Mouse (Mus musculus) forebrain, embryonic 16.5 days (tissue): ENCODE data around the gene Sik1. TPM values are rescaled to one million over a fixed set of nuclear protein-coding genes. Genes with fewer than 3 reads are reported as not detected.

Experiments
- ATAC-seq: fragments of 200-750 bp; cut with Nextera tagmentation; 2 replicates; pipeline ENCODE4 v1.8.0; 2017; ENCODE audit warnings: mild to moderate bottlenecking, moderate library complexity
- H3K27ac ChIP-seq: fragments of 300-500 bp; sonication (generic); 2 replicates; pipeline ENCODE4 v1.5.1; 2014; ENCODE audit warnings: low read length, control low read depth
- H3K27me3 ChIP-seq: fragments of 300-500 bp; sonication (generic); replicated peaks from 2 replicates; pipeline ENCODE4 v1.6.1; 2014; ENCODE audit warnings: low read length; ENCODE audit not compliant: control insufficient read depth, insufficient read depth
- H3K36me3 ChIP-seq: fragments of 300-500 bp; sonication (generic); 2 replicates; pipeline ENCODE4 v1.6.1; 2014; ENCODE audit not compliant: control insufficient read depth, insufficient read depth
- H3K4me1 ChIP-seq: fragments of 300-500 bp; sonication (generic); replicated peaks from 2 replicates; pipeline ENCODE4 v1.6.1; 2014; ENCODE audit warnings: low read length; ENCODE audit not compliant: control insufficient read depth, insufficient read depth
- H3K4me2 ChIP-seq: fragments of 300-500 bp; sonication (generic); 2 replicates; pipeline ENCODE4 v1.6.1; 2014; ENCODE audit warnings: mild to moderate bottlenecking, low read length, control low read depth
- H3K4me3 ChIP-seq: fragments of 300-500 bp; sonication (generic); replicated peaks from 2 replicates; pipeline ENCODE4 v1.5.1; 2014; ENCODE audit warnings: mild to moderate bottlenecking, low read length, control low read depth
- H3K9ac ChIP-seq: fragments of 300-500 bp; sonication (generic); replicated peaks from 2 replicates; pipeline ENCODE4 v1.6.1; 2014; ENCODE audit warnings: low read depth, low read length, control low read depth
- H3K9me3 ChIP-seq: fragments of 300-500 bp; sonication (generic); 2 replicates; pipeline ENCODE4 v1.6.1; 2016; ENCODE audit warnings: low read length; ENCODE audit not compliant: control insufficient read depth
- WGBS: fragments of 180-500 bp; shearing (Covaris S2); extraction: QIAGEN DNeasy Blood & Tissue Kit; methylation state at CpG from one replicate; pipeline ENCODE4 v1.1.7; 2014; 5-methylcytosine and 5-hydroxymethylcytosine counted together
- polyA plus RNA-seq: library from polyadenylated mRNA; unstranded; fragments of >200 nt; fragmentation: Nextera tagmentation; extraction: Ambion mirVana; gene quantifications from 2 replicates; pipeline ENCODE4 v1.2.1, GENCODE M21; 2015

The Sik1 gene
- polyA plus RNA-seq, 1 experiment from 2014 or later, result 20.1 TPM

DNA sequence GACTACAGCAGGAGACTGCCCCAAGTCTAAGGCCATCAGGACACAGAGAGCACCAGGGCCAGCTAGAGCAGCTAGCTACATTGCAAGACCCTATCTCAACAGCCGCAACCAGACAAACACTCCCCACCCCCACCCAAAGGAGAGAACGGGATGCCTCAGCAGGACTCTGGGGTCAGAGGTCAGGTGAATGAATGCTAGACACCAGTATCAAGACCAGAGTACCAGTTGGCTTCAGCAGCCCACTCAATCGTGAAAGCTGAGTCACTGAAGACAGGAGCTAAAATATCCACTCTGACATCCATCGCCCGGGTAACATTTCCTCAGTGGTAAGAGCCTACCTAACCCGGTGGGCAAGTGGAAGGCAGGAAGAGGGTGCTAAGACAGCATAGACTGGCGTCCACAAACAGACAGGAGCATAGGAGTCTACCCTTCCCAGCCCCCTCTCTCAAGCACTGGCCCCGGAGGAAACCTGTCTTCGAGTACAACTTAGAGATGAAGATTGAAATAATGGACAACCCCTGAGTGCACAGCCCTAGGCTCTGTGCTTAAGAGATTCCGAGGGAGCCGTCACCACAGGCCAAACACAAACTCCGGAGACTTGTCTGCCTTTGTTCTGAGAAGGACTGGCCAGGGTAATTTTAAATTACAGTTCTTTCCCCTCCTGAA is 2.7 kb downstream of the Sik1 start:
- 72% methylated on average over 12 of the region's 12 CpGs for WGBS
- Histone ChIP-seq H3K36me3 (peaks cover 20% of the 10 kb centered on the region), H3K9me3 (no peaks in the 10 kb centered on the region), H3K27me3 (no peaks in the 10 kb centered on the region), H3K4me1 (peaks cover 32% of the 10 kb centered on the region), H3K9ac (no peak overlapping the region; the same call in 1 of the 2 replicates), H3K4me2 (peak overlapping the region; percentile 43), H3K27ac (no peak overlapping the region), H3K4me3 (peak overlapping the region; percentile 22)
- ATAC-seq, result no peak

DNA sequence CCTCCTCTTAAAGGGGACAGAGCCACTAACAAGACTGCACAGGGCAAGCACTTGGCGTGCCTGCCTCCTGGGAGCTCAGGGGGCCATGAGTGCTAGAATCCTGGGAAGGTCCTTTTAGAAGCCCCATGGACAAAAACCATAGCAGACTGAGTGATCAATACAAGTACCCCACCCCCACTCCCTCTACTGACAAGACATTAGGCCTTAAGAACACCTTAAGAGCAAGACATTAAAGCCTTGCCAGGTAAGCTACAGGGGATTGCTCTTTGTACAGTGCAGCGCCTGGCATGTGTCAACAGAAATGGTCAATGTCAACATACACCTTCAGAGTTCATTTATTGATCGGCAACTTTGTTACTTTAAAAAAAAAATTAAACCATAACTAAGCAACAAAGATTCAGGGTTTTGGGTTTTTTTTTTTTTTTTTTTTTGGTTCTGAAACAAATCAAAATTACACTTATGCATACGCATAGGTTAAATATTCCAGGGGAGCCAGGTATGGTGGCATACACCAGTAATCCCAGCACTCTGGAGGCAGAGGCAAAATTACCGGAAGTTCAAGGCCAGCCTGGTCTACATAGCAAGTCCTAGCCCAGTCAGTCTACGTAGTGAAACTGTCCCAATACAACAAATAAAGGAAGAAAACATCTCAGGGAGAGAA is 3.7 kb downstream of the Sik1 start:
- Histone ChIP-seq H3K9me3 (no peaks in the 10 kb centered on the region), H3K27me3 (no peaks in the 10 kb centered on the region), H3K9ac (no peak overlapping the region), H3K4me2 (no peak overlapping the region), H3K27ac (no peak overlapping the region), H3K36me3 (peaks cover 30% of the 10 kb centered on the region), H3K4me1 (peaks cover 32% of the 10 kb centered on the region), H3K4me3 (no peak overlapping the region)
- ATAC-seq, result no peak
- WGBS, result 91% methylated on average over 6 of the region's 6 CpGs

DNA sequence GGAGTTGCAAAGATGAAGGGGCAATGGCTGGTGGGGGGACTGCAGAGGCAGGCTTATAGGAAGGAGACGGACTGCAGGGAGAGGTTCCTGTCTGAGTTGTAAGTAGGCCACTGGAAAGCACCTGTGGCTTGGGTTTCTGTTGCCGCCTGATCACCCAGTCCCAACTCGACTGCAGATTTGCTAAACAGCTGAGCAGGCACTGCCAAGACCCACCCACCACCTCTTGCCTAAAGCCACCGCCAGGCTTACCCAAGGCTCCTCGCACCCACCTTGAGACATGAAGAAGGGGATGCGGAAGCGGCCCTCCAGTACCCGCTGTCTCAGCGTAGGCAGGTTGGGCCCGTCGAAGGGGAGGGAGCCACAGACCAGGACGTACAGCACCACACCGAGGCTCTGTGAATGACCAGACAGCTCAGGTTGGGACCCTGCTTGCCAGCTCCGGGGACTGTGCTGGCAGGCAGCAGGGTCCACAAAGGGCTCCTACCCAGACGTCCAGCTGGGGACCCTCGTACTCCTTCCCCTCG is 5.1 kb downstream of the Sik1 start:
- WGBS, result 89% methylated on average over 17 of the region's 17 CpGs

DNA sequence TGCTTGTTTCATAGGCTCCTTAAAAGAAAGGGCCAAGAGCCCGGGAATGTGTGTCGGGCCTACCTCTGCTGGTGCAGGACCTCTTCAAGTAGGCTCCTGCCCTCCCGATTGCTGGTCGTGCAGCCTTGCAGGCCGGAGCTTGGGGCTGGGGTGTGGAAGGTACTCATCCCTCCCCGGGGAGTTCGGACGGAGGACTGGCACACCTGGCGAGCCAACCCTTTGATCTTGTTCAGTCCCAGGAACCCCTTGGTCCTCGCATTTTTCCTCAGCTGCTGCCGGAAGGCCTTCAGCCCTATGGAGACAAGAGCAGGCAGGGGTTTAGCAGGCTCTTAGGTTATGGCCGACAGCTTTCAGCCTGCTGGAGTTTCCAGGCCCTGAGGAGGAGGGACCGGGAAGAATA is 8.6 kb downstream of the Sik1 start:
- H3K9me3 ChIP-seq, result no peaks in the 10 kb centered on the region
- ATAC-seq, result no peak
- H3K9ac ChIP-seq, result no peak overlapping the region
- H3K36me3 ChIP-seq, result peaks cover 59% of the 10 kb centered on the region
- peaks cover 6% of the 10 kb centered on the region for H3K4me1 ChIP-seq
- H3K27me3 ChIP-seq, result no peaks in the 10 kb centered on the region
- H3K4me3 ChIP-seq, result no peak overlapping the region
- H3K27ac ChIP-seq, result no peak overlapping the region
- H3K4me2 ChIP-seq, result no peak overlapping the region
- 91% methylated on average over 13 of the region's 13 CpGs for WGBS

More for the DNA sequence above, 5.1 kb downstream of the Sik1 start:
- Histone ChIP-seq H3K27ac (no peak overlapping the region), H3K4me3 (no peak overlapping the region), H3K27me3 (no peaks in the 10 kb centered on the region), H3K4me2 (no peak overlapping the region), H3K4me1 (peaks cover 22% of the 10 kb centered on the region), H3K9ac (no peak overlapping the region), H3K36me3 (peaks cover 44% of the 10 kb centered on the region), H3K9me3 (no peaks in the 10 kb centered on the region)
- no peak for ATAC-seq

DNA sequence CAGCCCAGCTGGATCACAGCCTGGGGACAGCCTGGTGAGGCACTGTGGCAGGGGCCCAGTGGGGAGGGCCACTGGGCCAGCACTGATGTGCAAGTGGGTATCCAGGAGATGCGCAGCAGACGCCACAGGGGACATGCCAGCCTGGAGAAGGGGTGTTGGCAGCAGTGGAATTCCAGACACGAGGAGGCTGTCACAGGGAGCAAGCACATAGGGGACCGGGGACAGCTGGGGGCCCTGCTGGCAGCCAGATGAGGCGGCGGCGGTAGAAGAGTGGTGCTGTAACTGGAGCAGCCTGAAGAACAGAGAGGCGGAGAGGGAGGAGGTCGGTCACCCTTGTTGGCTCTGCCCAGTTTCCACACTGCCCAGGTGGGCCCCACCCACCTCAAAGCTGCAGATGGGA is 9.3 kb downstream of the Sik1 start:
- Histone ChIP-seq H3K27ac (no peak overlapping the region), H3K4me3 (no peak overlapping the region), H3K27me3 (no peaks in the 10 kb centered on the region), H3K9ac (no peak overlapping the region), H3K9me3 (no peaks in the 10 kb centered on the region), H3K36me3 (peaks cover 59% of the 10 kb centered on the region), H3K4me2 (no peak overlapping the region), H3K4me1 (no peaks in the 10 kb centered on the region)
- ATAC-seq, result no peak
- 85% methylated on average over 9 of the region's 9 CpGs for WGBS

DNA sequence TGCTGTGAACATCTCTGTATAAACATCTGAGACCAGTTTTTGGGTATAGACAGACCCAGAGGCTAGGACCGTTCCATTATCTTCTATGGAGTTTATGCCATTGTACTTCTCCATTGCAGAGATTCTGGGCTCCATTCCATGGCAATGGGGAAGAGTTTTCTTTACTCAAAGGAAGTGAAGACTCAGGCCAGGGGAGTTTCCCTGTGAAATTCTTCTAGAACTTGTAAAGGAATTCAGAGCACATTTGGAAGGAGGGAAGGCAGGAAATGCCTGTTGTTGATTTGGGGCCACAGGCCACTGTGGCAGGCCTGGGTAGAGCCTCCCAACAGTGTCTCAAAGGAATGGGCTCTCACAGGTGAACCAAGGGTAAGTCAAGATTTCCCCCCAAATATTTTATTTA is 11.7 kb downstream of the Sik1 start:
- ATAC-seq, result no peak
- 76% methylated on average over 1 of the region's 1 CpGs for WGBS
- Histone ChIP-seq H3K36me3 (peaks cover 47% of the 10 kb centered on the region), H3K9ac (no peak overlapping the region), H3K4me1 (no peaks in the 10 kb centered on the region), H3K9me3 (no peaks in the 10 kb centered on the region), H3K27ac (no peak overlapping the region), H3K4me2 (no peak overlapping the region), H3K4me3 (no peak overlapping the region), H3K27me3 (no peaks in the 10 kb centered on the region)

DNA sequence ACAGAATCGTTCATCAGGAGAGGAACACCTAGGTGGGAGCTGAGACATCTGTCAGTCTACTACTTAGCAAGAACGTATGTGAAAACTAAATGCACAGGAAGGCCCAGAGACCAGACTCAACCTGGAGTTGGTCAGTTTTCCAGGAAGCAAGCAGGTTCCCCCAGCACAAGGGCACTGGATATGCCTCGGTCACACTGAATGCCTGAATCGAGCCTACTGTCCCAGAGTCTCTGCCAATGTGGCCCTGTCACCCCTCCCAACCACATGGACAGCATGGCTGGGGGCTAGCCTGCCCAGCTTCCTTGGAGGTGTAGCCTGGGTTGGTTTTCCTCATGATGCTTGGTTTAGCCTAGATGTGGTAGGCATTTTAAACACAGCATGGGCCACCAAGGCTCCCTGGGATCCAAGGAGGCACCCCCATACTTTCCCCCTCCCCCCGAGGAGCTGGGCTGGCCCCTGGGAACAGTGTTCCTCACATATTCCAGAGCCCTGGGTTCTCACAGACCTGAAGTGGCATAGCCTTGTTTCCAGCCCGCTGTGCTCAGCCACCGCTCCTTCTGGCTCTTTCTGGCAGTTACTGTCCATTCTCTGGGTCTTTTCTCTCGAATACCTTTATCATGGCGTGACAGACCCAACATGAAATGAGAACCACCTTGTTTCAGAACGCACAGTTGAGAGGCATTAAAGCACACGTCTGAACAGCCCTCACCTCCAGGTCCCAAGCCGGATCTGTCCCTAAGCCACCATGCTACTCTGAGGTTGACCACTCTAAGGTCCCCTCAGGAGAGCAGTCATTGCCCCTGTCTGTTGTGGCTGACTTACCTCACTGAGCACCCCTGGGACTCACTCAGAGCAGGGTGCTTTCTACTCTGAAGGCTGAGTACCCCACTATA is 12.4 kb downstream of the Sik1 start:
- H3K27ac ChIP-seq, result no peak overlapping the region
- no peaks in the 10 kb centered on the region for H3K9me3 ChIP-seq
- H3K4me2 ChIP-seq, result no peak overlapping the region
- H3K27me3 ChIP-seq, result no peaks in the 10 kb centered on the region
- H3K4me1 ChIP-seq, result no peaks in the 10 kb centered on the region
- no peak overlapping the region for H3K9ac ChIP-seq
- no peak overlapping the region for H3K4me3 ChIP-seq
- no peak for ATAC-seq
- peaks cover 41% of the 10 kb centered on the region for H3K36me3 ChIP-seq
- WGBS, result 88% methylated on average over 12 of the region's 12 CpGs

GRCm38 (mm10) chr17:31841842-31842611 is 13.6 kb downstream of the Sik1 start:
- WGBS, result 75% methylated on average over 18 of the region's 18 CpGs
- H3K36me3 ChIP-seq, result peaks cover 29% of the 10 kb centered on the region
- H3K4me1 ChIP-seq, result no peaks in the 10 kb centered on the region
- H3K27me3 ChIP-seq, result no peaks in the 10 kb centered on the region
- ATAC-seq, result no peak
- no peaks in the 10 kb centered on the region for H3K9me3 ChIP-seq
- H3K4me2 ChIP-seq, result no peak overlapping the region
- no peak overlapping the region for H3K9ac ChIP-seq
- no peak overlapping the region for H3K4me3 ChIP-seq
- H3K27ac ChIP-seq, result no peak overlapping the region
